Mouse (Mus musculus) gonadal fat pad, adult 2 months (tissue): ENCODE data around the gene Etfb. TPM values are rescaled to one million over a fixed set of nuclear protein-coding genes. Genes with fewer than 3 reads are reported as not detected.
A peak's percentile ranks its signal among the peaks of the same experiment; 100 is the strongest.
"Not testable (repeated sequence)": the region's sequence is repeated elsewhere in the genome, so short reads cannot be mapped to it uniquely, and the experiment has no call there.

Experiments
- DNase-seq: peaks from one replicate; pipeline ENCODE4 v3.0.0-alpha.2; 2012; ENCODE audit warnings: low read depth
- polyA plus RNA-seq: library from polyadenylated mRNA; depleted of rRNA; stranded (reverse); fragments of >200 nt; gene quantifications from 2 replicates; pipeline ENCODE4 v1.2.3, GENCODE M21; 2012; rRNA removed

Gene Etfb
- polyA plus RNA-seq = 171 and 189 TPM in 2 replicates

GRCm38 (mm10) chr7:43443917-43444293, at the start of gene Etfb, which contains the start of gene Gm45233:
Etfb (plus strand) TSS chr7:43444083.
Gm45233 (plus strand) TSS chr7:43444128.
- DNase-seq = peak; percentile 74

GRCm38 (mm10) chr7:43399501-43399900, 44.4 kb upstream of the Etfb start:
- DNase-seq = no peak

GRCm38 (mm10) chr7:43402718-43403117, 41.2 kb upstream of the Etfb start:
- DNase-seq = no peak

- DNase-seq = no peak
These were observed 36.3 kb upstream of the Etfb start for GRCm38 (mm10) chr7:43407573-43407972.

- no peak for DNase-seq
These were observed 35.7 kb upstream of the Etfb start, which contains the start of gene Siglecg for GRCm38 (mm10) chr7:43408131-43408553. Siglecg (plus strand) TSS chr7:43408204.

- no peak for DNase-seq
These were observed 34.8 kb upstream of the Etfb start for GRCm38 (mm10) chr7:43409084-43409483.

GRCm38 (mm10) chr7:43411724-43412123, 32.2 kb upstream of the Etfb start:
- DNase-seq = not testable (repeated sequence)

- no peak for DNase-seq
These were observed 26.6 kb upstream of the Etfb start for GRCm38 (mm10) chr7:43417298-43417697.

- no peak for DNase-seq
These were observed 20.8 kb upstream of the Etfb start for GRCm38 (mm10) chr7:43422995-43423617.

- DNase-seq = no peak
These were observed 19.8 kb upstream of the Etfb start for GRCm38 (mm10) chr7:43423991-43424625.

- DNase-seq = no peak
These were observed 16.5 kb upstream of the Etfb start, which contains the start of gene Lim2 for GRCm38 (mm10) chr7:43427406-43427805. Lim2 (plus strand) TSS chr7:43427670.

GRCm38 (mm10) chr7:43429500-43429899, 14.4 kb upstream of the Etfb start:
- no peak for DNase-seq

- no peak for DNase-seq
These were observed 11.0 kb upstream of the Etfb start for GRCm38 (mm10) chr7:43432891-43433290.

- DNase-seq = no peak
These were observed 9.2 kb upstream of the Etfb start for GRCm38 (mm10) chr7:43434676-43435075.

GRCm38 (mm10) chr7:43436341-43437255, 7.3 kb upstream of the Etfb start, which contains the start of gene Nkg7:
Nkg7 (plus strand) TSS chr7:43437073.
- no peak for DNase-seq

- no peak for DNase-seq
These were observed 5.3 kb upstream of the Etfb start for GRCm38 (mm10) chr7:43438611-43439010.

GRCm38 (mm10) chr7:43440482-43440881, 3.4 kb upstream of the Etfb start, which contains the start of gene Cldnd2:
Cldnd2 (plus strand) TSS chr7:43440782.
- no peak for DNase-seq

GRCm38 (mm10) chr7:43441071-43441470, 2.8 kb upstream of the Etfb start:
- DNase-seq = no peak

- DNase-seq = no peak
These were observed 1.2 kb upstream of the Etfb start for GRCm38 (mm10) chr7:43442684-43443083.

- DNase-seq = peak; percentile 58
These were observed 562 bp upstream of the Etfb start for GRCm38 (mm10) chr7:43443126-43443916.

GRCm38 (mm10) chr7:43447801-43448200, 3.9 kb downstream of the Etfb start:
- DNase-seq = no peak
